Mouse (Mus musculus) cerebellum, adult 2 months (tissue): ENCODE measurements around the gene Zfp62.

Experiments used
- CTCF ChIP-seq: fragments of 200-500 bp; IDR thresholded peaks from 2 replicates; pipeline ENCODE4 v1.5.1; 2011; ENCODE audit warnings: low read depth, mild to moderate bottlenecking, control low read depth, low read length, moderate library complexity, borderline replicate concordance; ENCODE audit not compliant: insufficient read depth
- POLR2A ChIP-seq: fragments of 200-500 bp; IDR thresholded peaks from 2 replicates; pipeline ENCODE4 v1.6.1; 2011; ENCODE audit warnings: low read length, control low read depth, borderline replicate concordance; ENCODE audit not compliant: insufficient read depth

DNA sequence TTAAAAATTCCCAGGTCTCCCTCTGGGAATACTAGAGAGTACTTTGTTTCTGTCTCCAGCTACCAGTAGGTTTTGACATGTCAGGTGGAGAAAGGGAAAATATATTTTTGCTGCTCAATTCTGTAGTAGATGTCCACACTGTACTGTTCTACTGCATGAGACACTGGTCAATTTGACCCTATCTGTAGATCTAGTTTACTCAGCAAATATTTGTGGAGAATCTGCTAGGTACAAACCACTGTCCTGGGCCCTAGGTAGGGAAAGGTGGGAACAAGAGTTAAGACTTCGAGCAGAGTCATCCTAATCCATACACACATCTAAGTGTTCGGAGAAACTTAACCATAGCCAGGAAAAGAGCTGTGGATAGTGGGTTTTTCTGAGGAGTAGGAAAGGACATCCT, 16.2 kb downstream of the Zfp62 start:
- TF ChIP-seq CTCF (no peak), POLR2A (no peak)
